Mouse (Mus musculus) adipocyte (in vitro differentiated cells): ENCODE results near the gene Ccnjl.

Experiments used
- DNase-seq: peaks from one replicate; pipeline ENCODE4 v3.0.0-alpha.2; 2016; ENCODE audit warnings: low spot score

Gene Ccnjl

DNA sequence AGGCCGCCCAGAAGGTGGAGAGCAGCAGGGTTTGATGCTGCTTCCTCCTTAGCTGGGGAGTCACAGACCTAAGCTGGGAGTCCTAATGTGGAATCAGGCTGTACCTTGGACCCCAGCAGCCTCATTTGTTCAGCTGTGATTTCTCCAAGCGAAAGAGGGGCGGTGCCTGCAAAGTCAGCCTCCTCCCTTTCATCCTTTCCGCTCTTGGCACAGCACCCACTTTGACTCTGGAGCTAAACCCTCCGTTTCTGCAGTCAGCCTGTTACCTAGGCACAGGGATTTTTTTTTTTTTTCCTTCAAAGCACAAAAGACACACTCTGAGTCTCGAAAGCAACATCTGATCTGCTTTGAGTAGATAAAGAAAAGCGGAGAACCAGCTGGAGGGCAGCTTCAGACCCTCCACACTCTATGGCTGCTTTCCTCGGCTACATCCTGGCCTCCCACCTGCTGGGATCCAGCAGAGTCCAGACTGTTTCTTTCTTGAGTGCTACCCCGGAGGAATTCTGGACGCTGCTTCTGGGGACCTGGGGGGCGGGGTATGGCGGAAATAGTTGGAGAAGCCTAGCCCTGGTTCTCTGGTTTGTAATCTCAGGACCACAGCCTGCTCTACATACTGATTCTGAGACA lies 97.8 kb downstream of the Ccnjl start:
- no peak for DNase-seq

DNA sequence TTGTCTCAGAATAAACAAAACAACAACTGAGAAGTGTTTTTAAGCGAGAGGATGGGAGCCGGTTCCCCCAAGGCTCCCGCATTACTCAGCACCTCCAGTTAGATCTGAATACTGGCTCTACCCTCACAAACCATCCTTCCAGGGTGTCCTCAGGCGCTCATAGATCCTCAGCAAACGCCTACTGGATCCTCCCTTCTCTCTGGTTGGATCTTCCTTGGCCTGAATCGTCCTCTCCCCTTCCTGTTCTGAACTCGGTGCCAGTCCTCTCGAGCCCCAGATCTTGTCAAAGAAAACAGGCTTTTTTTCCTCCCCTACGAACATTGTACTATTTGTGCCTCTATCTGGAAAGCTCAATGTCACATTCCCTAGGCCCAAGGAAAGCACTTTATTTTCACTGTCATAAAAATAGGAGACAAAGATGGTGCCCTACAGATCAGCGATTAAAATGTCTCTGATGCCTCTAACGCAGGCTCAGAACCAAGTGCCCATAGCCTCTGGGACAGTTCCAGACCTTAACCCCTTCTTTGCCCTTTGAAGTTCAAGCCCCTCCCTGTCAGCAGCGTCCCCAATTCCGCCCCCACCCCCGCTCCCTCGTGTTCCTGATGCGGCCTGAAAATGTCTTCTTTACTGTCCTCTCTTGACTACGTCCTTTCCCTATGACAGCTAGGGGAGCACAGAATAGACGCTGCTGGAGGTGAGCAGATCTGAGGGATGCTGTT lies 98.5 kb downstream of the Ccnjl start:
- no peak for DNase-seq

DNA sequence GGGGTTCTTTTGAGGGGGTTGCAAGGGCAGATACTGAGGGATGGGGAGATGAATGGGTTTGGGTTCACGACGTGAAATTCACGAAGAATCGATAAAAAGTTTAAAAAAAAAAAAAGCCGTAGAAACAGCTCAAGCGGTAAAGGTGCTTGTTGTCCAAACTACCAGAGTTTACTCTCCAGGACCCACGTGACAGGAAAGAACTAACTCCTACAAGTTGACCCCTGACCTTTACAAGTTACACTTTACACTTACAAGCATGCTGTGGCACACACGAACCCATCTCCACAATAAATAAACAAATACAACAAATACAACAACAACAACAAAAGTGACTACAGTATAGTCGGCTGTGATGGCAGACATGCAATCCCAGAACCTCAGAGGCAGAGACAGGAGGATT lies 103.1 kb downstream of the Ccnjl start:
- DNase-seq, result no peak

DNA sequence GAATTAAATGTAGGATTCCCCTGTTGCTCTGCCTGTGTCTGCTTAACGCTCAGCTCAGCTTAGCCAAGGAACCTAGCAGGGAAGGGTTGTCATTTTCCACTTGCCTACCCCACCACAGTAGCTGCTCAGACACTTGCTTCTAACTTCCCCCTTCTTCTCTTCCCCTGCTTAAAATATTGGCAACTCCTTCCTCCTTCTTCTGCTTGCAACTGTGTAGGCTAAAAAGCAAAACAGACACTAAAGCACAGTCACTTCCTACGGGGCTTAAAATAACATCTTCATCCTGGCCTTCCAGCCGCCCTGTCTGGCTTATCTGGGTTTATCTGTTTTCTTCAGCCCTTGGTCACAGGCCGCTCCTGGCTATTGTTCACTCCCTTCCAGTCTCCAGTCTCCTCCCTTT lies 104.0 kb downstream of the Ccnjl start:
- no peak for DNase-seq

DNA sequence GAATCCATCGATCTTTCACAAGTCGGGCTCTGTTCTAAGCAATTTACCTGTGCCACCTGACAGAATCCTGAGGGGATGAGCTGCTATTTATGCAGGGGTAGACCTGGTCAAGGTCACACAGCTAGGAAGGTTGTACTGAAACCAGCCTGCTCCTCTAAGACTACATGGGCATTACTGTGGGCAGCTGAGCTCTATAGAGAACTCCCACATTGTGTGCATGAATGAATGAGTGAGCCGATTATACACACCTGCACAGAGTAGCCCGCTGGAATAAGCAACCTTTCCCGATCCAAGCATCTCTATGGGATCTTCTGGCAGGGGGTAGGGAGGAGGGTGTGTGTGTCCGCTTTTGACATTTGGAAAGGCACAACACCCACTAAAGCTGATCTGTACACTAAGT lies 104.6 kb downstream of the Ccnjl start:
- no peak for DNase-seq

DNA sequence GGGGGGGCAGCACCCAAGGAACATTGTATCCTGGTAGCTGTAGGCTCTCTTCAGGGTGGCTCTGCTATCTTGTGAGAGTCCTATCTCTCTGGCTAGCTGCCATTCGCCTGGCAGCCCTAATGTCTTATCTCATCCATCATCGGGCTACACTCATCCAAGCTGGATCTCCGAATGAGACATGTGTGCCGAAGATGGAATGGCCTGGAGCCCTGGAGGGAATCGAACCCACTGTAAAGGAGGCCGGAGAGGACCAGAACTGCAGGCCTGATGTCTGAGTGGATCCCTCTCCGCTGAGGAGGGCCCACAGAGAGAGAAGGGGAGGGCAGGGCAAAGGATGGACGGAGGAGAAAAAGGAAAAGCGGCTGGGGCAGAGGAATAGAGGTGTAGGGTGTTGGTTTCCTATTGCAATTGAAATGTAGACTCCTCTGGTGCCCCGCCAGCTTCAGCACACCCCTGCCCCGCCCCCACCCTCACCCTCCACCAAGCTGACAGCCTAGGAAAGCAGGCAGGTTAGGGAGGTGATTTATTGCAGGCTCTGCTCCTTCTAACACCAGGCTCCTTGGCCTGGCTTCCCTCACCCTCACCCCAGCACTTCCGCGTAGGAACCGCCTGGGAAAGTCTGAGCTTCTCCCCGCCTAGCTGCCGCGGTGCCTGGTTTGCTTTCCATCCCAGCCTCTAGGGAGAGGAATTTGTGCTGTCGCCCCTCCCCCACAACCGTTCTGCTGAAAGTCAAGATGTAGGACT lies 105.2 kb downstream of the Ccnjl start:
- no peak for DNase-seq
